1 mouse cellular context compared by ENCODE assay signal in genomic region chr12:91588176-91588669, GRCm38 (mm10).
TF ChIP-seq lines count a peak whose summit lies in the region.

No protein-coding gene starts in this region.

TF ChIP-seq in CH12.LX, 34 proteins besides CTCF, POLR2A, EP300 and RAD21 (continued from another document):
- TF ChIP-seq JUN (IDR thresholded peaks at IDR 0.05; ENCODE audit: insufficient read depth, low read depth, low read length) (no peak), SIN3A (IDR thresholded peaks at IDR 0.05; ENCODE audit: low read length) (peak; percentile 83), RCOR1 (conservative IDR thresholded peaks at IDR 0.05; ENCODE audit: low read depth, low read length) (peak; percentile 23; the same call in 1 of the 2 replicates), E2F4 (IDR thresholded peaks at IDR 0.05; ENCODE audit: insufficient replicate concordance, low read depth, low read length) (no peak), ZNF384 (IDR thresholded peaks at IDR 0.05; ENCODE audit: low read depth, low read length) (no peak), TBP (conservative IDR thresholded peaks at IDR 0.05; ENCODE audit: low read depth, low read length) (peak; percentile 98)
